Mouse (Mus musculus) forebrain, embryonic 12.5 days (tissue): Measurements from ENCODE around the gene Gm26620. TPM values are rescaled to one million over a fixed set of nuclear protein-coding genes. Genes with fewer than 3 reads are reported as not detected.
A peak's percentile ranks its signal among the peaks of the same experiment; 100 is the strongest.

ENCODE experiments used
- ATAC-seq: fragments of 200-750 bp; cut with Nextera tagmentation; 2 replicates; pipeline ENCODE4 v1.8.0; 2017; ENCODE audit warnings: moderate TSS enrichment; ENCODE audit not compliant: low FRiP score
- H3K27ac ChIP-seq: fragments of 300-500 bp; sonication (generic); 2 replicates; pipeline ENCODE4 v1.5.1; 2016; ENCODE audit warnings: mild to moderate bottlenecking
- H3K27me3 ChIP-seq: fragments of 300-500 bp; sonication (generic); 2 replicates; pipeline ENCODE4 v1.6.1; 2016; ENCODE audit warnings: mild to moderate bottlenecking
- H3K36me3 ChIP-seq: fragments of 300-500 bp; sonication (generic); replicated peaks from 2 replicates; pipeline ENCODE4 v1.6.1; 2016; ENCODE audit warnings: mild to moderate bottlenecking
- H3K4me1 ChIP-seq: fragments of 300-500 bp; sonication (generic); 2 replicates; pipeline ENCODE4 v1.6.1; 2016
- H3K4me2 ChIP-seq: fragments of 300-500 bp; sonication (generic); 2 replicates; pipeline ENCODE4 v1.6.1; 2016; ENCODE audit warnings: mild to moderate bottlenecking, moderate library complexity
- H3K4me3 ChIP-seq: fragments of 300-500 bp; sonication (generic); replicated peaks from 2 replicates; pipeline ENCODE4 v1.5.1; 2016; ENCODE audit warnings: mild to moderate bottlenecking
- H3K9ac ChIP-seq: fragments of 300-500 bp; sonication (generic); 2 replicates; pipeline ENCODE4 v1.6.1; 2016; ENCODE audit warnings: mild to moderate bottlenecking
- H3K9me3 ChIP-seq: fragments of 300-500 bp; sonication (generic); 2 replicates; pipeline ENCODE4 v1.6.1; 2016
- WGBS: fragments of 180-500 bp; shearing (Covaris S2); methylation state at CpG from one replicate; pipeline ENCODE4 v1.1.7; 2016; 5-methylcytosine and 5-hydroxymethylcytosine counted together
- polyA plus RNA-seq: library from polyadenylated mRNA; unstranded; fragments of >200 nt; fragmentation: Nextera tagmentation; extraction: Ambion mirVana; gene quantifications from 2 replicates; pipeline ENCODE4 v1.2.1, GENCODE M21; 2016

The Gm26620 gene
- polyA plus RNA-seq, 1 experiment from 2014 or later = not detected

- peaks cover 20% of the 10 kb centered on the region for H3K36me3 ChIP-seq
- no peak overlapping the region for H3K27ac ChIP-seq
Observed at GRCm38 (mm10) chr1:170876906-170877305, 8.0 kb upstream of the Gm26620 start.

DNA sequence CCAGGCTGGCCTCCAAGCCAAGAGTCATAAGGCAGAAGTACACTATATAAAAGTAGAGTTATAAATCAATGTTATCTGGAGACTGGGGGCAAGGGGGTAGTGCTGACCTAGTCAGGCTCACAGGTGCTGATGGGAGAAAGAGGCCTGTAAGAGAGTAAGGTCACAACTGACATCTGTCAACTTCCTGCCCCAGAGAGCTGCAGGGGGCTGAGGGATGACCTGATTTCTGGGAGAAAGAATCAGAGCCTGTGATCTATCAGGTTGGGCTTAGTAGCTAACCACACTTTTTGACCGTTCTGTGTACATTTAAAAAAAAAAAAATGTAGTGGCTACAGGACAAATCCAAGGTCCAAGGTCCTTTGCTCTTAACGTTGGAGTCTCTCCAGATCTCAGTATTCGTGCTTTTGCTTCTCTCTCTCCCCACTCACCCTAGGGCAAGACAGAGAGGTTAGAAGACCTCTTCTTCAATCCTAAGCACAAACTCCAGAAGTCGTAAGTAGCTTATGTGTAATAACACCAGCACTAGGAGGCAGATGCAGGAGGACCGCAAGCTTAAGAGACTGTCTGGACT lies 1.9 kb upstream of the Gm26620 start:
- Histone ChIP-seq H3K9me3 (no peaks in the 10 kb centered on the region), H3K27me3 (no peaks in the 10 kb centered on the region), H3K27ac (no peak overlapping the region), H3K9ac (no peak overlapping the region), H3K36me3 (peaks cover 8% of the 10 kb centered on the region), H3K4me2 (no peak overlapping the region), H3K4me1 (peaks cover 10% of the 10 kb centered on the region), H3K4me3 (no peak overlapping the region)
- WGBS = 88% methylated on average over 5 of the region's 5 CpGs
- no peak for ATAC-seq

More at GRCm38 (mm10) chr1:170876906-170877305, 8.0 kb upstream of the Gm26620 start:
- H3K4me1 ChIP-seq = no peaks in the 10 kb centered on the region
- no peak overlapping the region for H3K9ac ChIP-seq
- WGBS = 96% methylated on average over 5 of the region's 5 CpGs
- H3K4me2 ChIP-seq = no peak overlapping the region
- no peaks in the 10 kb centered on the region for H3K27me3 ChIP-seq
- ATAC-seq = no peak
- H3K4me3 ChIP-seq = no peak overlapping the region
- H3K9me3 ChIP-seq = no peaks in the 10 kb centered on the region

DNA sequence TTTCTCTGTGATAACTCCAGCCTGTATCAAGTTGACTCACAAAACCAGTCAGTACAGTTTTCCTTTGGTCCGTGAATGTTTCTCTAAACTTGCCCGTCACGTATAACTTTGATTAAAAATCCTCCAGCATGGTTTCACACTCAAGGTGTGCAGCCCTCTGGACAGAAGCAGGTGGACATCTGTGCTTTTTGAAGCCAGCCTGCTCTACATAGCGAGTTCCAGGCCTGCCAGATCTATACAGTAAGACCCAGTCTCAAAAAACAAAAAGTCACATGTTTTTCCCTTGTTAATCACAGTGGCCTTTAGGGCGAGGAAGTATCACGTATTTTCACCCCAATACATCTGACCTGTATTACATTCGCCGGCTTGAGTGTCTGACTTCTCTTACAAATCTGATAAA lies 475 bp upstream of the Gm26620 start:
- Histone ChIP-seq H3K4me1 (peaks cover 10% of the 10 kb centered on the region), H3K9ac (peak overlapping the region; percentile 88), H3K27ac (no peak overlapping the region), H3K27me3 (no peaks in the 10 kb centered on the region), H3K4me2 (peak overlapping the region; percentile 75), H3K4me3 (peak overlapping the region; percentile 80), H3K9me3 (no peaks in the 10 kb centered on the region), H3K36me3 (peaks cover 3% of the 10 kb centered on the region)
- peak; percentile 27; the same call in 1 of the 2 replicates for ATAC-seq
- 33% methylated on average over 8 of the region's 8 CpGs for WGBS

DNA sequence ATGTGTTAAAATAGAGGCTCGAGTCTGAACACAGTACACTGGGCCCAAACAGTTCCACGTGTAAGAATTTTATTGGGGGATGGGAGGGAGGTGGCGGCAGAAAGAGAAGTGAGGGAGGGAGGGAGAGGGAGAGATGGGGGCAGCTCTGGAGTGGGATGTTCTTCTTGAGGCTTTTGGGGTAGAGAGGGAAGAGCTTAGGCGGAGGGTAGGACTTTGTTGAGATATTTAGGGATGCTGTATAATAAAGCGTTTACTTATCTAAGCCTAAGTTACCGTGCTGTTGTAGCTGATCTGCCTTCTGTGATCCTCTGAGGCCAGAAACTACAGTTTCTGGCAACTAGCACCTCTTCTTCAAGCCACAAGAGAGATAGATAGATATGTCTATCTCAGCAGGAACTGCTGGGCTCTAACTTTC lies 1.2 kb downstream of the Gm26620 start:
- ATAC-seq = no peak

GRCm38 (mm10) chr1:170889310-170889709 lies 4.4 kb downstream of the Gm26620 start:
- H3K4me2 ChIP-seq = no peak overlapping the region
- no peaks in the 10 kb centered on the region for H3K9me3 ChIP-seq
- no peaks in the 10 kb centered on the region for H3K36me3 ChIP-seq
- H3K27ac ChIP-seq = no peak overlapping the region
- H3K27me3 ChIP-seq = no peaks in the 10 kb centered on the region
- no peak for ATAC-seq
- no peak overlapping the region for H3K4me3 ChIP-seq
- H3K4me1 ChIP-seq = peaks cover 5% of the 10 kb centered on the region
- H3K9ac ChIP-seq = no peak overlapping the region
- 71% methylated on average over 4 of the region's 4 CpGs for WGBS

More for the DNA sequence above, 1.2 kb downstream of the Gm26620 start:
- Histone ChIP-seq H3K4me3 (no peak overlapping the region), H3K27me3 (no peaks in the 10 kb centered on the region), H3K27ac (no peak overlapping the region), H3K9me3 (no peaks in the 10 kb centered on the region), H3K36me3 (no peaks in the 10 kb centered on the region; the same call in 1 of the 2 replicates), H3K4me2 (no peak overlapping the region), H3K9ac (no peak overlapping the region), H3K4me1 (peaks cover 10% of the 10 kb centered on the region)
- WGBS = 59% methylated on average over 6 of the region's 6 CpGs

DNA sequence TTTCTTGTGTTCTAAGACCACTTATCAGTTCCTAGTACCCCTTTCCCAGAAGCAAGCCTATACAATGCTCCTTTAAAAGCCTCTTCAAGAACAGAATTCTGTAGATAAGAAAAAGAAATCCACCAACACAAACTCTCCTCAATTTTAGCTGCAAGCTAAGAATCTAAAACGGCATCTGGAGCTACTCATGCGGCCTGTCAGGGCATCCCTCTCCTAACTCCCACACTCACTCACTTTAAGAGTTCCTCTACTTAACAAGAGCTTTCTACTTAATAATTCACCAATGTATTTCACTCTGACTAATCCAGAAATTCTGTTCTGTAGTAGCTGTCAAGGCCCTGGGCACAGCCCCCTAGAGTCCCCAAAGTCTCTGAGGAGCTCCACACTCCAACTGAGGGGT lies 6.8 kb downstream of the Gm26620 start:
- Histone ChIP-seq H3K36me3 (no peaks in the 10 kb centered on the region), H3K27ac (no peak overlapping the region), H3K27me3 (no peaks in the 10 kb centered on the region), H3K4me2 (no peak overlapping the region), H3K9me3 (no peaks in the 10 kb centered on the region), H3K4me3 (no peak overlapping the region), H3K9ac (no peak overlapping the region), H3K4me1 (no peaks in the 10 kb centered on the region)
- WGBS = 79% methylated on average over 2 of the region's 2 CpGs
- no peak for ATAC-seq

- Histone ChIP-seq H3K36me3 (no peaks in the 10 kb centered on the region), H3K9ac (no peak overlapping the region), H3K9me3 (no peaks in the 10 kb centered on the region), H3K4me2 (no peak overlapping the region), H3K4me3 (no peak overlapping the region), H3K27ac (no peak overlapping the region), H3K4me1 (no peaks in the 10 kb centered on the region), H3K27me3 (no peaks in the 10 kb centered on the region)
- no peak for ATAC-seq
- WGBS = 46% methylated on average over 1 of the region's 1 CpGs
Observed at GRCm38 (mm10) chr1:170892279-170892678, 7.4 kb downstream of the Gm26620 start.

DNA sequence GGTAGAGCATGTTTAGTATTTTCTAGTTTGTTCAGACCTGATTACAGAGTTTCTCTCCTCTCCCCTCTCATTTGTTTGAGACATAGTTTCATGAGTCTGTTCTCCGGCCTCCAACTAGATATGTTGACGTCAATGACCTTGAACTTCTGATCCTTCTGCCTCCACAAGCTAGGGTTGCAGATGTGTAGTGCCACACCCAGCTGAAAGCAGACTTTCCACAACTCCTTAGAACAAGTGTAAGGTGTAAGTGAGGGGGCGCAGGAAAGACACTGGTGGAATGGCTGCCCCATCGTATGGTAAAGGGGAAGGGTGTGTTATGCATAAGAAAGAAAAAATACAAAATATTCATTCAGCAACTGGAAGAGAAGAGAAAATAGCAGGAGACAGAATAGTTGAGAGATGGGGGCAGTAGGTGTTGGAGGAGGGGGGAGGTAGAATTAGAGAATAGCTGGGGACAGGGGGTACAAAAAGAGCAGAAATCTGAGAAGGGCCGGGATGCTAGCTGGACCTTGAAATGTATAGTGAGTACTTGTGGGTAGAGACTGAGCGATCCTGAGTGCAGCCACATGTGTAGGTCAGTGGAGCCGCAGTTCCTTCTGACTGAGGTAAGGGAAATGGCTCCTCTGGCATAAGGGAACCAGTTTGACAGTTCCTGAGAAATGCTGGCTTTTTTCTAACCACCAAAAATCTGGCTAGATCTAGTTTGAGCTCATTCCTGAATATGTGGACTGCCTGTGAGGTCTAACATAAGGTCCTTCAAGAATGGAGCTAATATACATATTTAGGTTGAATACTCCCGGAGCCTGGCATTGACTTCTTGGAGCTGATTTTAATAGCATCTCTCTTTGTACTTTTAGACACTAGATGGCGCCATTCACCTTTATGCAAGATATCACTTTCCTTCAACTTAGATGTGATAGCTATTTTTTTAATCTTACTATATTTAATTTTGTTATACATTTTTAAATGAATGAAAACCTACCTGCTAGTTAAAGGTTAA lies 10.0 kb downstream of the Gm26620 start:
- Histone ChIP-seq H3K4me2 (no peak overlapping the region), H3K4me1 (no peaks in the 10 kb centered on the region), H3K4me3 (no peak overlapping the region), H3K36me3 (no peaks in the 10 kb centered on the region), H3K27ac (no peak overlapping the region), H3K9ac (no peak overlapping the region), H3K27me3 (peaks cover 8% of the 10 kb centered on the region), H3K9me3 (no peaks in the 10 kb centered on the region)
- 69% methylated on average over 9 of the region's 9 CpGs for WGBS
- no peak for ATAC-seq

DNA sequence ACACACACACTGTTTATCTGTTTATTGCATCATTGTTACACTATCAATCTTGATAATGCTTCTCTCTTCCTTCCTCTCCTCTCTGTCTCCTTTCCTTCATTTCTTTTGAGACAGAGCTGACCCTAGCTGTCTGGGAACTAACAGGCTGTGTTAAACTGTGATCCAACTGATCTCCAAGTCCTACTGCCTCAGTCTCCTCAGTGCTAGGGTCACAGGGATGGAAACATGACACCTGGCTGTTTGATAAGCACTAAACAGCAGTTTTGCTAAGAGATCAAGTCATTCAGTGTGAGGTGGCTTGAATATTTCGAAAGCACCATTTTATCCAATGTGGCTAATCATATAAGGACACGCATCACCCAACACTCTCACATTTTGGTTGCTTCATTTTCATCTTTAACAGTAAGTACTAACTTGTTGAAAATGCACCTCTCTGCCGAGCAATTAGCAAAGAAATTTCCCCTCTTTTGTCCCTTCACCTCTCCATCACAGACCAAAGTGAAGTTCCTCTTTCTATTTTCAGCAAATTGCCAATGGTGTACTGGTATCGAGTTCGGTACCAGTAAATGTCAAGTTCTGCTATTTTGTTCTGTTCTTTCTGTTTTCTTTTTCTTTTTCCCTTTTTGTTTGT lies 11.9 kb downstream of the Gm26620 start:
- no peaks in the 10 kb centered on the region for H3K36me3 ChIP-seq
- no peak overlapping the region for H3K4me2 ChIP-seq
- ATAC-seq = no peak
- 87% methylated on average over 5 of the region's 5 CpGs for WGBS
- no peaks in the 10 kb centered on the region for H3K4me1 ChIP-seq
- H3K4me3 ChIP-seq = no peak overlapping the region
- no peaks in the 10 kb centered on the region for H3K9me3 ChIP-seq
- no peak overlapping the region for H3K9ac ChIP-seq
- no peak overlapping the region for H3K27ac ChIP-seq
- H3K27me3 ChIP-seq = peaks cover 8% of the 10 kb centered on the region

GRCm38 (mm10) chr1:170898413-170899075 lies 13.7 kb downstream of the Gm26620 start:
- Histone ChIP-seq H3K36me3 (no peaks in the 10 kb centered on the region), H3K9ac (no peak overlapping the region), H3K27me3 (peaks cover 20% of the 10 kb centered on the region), H3K4me2 (no peak overlapping the region), H3K4me3 (no peak overlapping the region), H3K27ac (no peak overlapping the region), H3K4me1 (no peaks in the 10 kb centered on the region), H3K9me3 (no peaks in the 10 kb centered on the region)
- 79% methylated on average over 16 of the region's 16 CpGs for WGBS
- no peak for ATAC-seq

- peaks cover 33% of the 10 kb centered on the region for H3K27me3 ChIP-seq
- no peak overlapping the region for H3K4me2 ChIP-seq
Observed at GRCm38 (mm10) chr1:170900799-170901467, 16.1 kb downstream of the Gm26620 start.

More at GRCm38 (mm10) chr1:170900799-170901467, 16.1 kb downstream of the Gm26620 start:
- no peaks in the 10 kb centered on the region for H3K4me1 ChIP-seq
- H3K36me3 ChIP-seq = no peaks in the 10 kb centered on the region
- H3K9ac ChIP-seq = no peak overlapping the region
- 35% methylated on average over 10 of the region's 10 CpGs for WGBS
- peak; percentile 67; the same call in 1 of the 2 replicates for ATAC-seq
- no peak overlapping the region for H3K4me3 ChIP-seq
- H3K27ac ChIP-seq = no peak overlapping the region
- H3K9me3 ChIP-seq = no peaks in the 10 kb centered on the region
